Mouse (Mus musculus) liver, adult 2 months (tissue): ENCODE data around the gene Syn3. TPM values are rescaled to one million over a fixed set of nuclear protein-coding genes. Genes with fewer than 3 reads are reported as not detected.
A peak's percentile ranks its signal among the peaks of the same experiment; 100 is the strongest.

Experiments
- DNase-seq: peaks from one replicate; pipeline ENCODE4 v3.0.0-alpha.2; 2011; ENCODE audit warnings: low read depth, low spot score; ENCODE audit errors: extremely low read depth
- H3K27ac ChIP-seq: fragments of 200-500 bp; replicated peaks from 2 replicates; pipeline ENCODE4 v1.5.1; 2012; ENCODE audit warnings: low read depth, mild to moderate bottlenecking, control low read depth, inconsistent platforms, low read length; ENCODE audit not compliant: insufficient read depth
- H3K27me3 ChIP-seq: fragments of 200-500 bp; 2 replicates; pipeline ENCODE4 v1.6.1; 2012; ENCODE audit warnings: mild to moderate bottlenecking, moderate library complexity, low read length, inconsistent platforms; ENCODE audit not compliant: control insufficient read depth, insufficient read depth
- H3K36me3 ChIP-seq: fragments of 200-500 bp; 2 replicates; pipeline ENCODE4 v1.6.1; 2012; ENCODE audit warnings: low read length, inconsistent platforms; ENCODE audit not compliant: control insufficient read depth, insufficient read depth
- H3K4me1 ChIP-seq: fragments of 200-500 bp; 2 replicates; pipeline ENCODE4 v1.6.1; 2011; ENCODE audit warnings: low read length; ENCODE audit not compliant: control insufficient read depth, insufficient read depth
- H3K4me3 ChIP-seq: fragments of 200-500 bp; 2 replicates; pipeline ENCODE4 v1.5.1; 2011; ENCODE audit warnings: low read depth, mild to moderate bottlenecking, control low read depth, low read length, moderate library complexity; ENCODE audit not compliant: insufficient read depth
- H3K79me2 ChIP-seq: fragments of 200-500 bp; 2 replicates; pipeline ENCODE4 v1.6.1; 2012; ENCODE audit warnings: inconsistent platforms, mild to moderate bottlenecking, low read length, moderate library complexity; ENCODE audit not compliant: control insufficient read depth, insufficient read depth
- H3K9ac ChIP-seq: fragments of 200-500 bp; 2 replicates; pipeline ENCODE4 v1.6.1; 2012; ENCODE audit warnings: low read depth, mild to moderate bottlenecking, control low read depth, inconsistent platforms, low read length
- CTCF ChIP-seq: fragments of 200-500 bp; IDR thresholded peaks from 2 replicates; pipeline ENCODE4 v1.5.1; 2011; ENCODE audit warnings: low read depth, low read length, control low read depth
- POLR2A ChIP-seq: fragments of 200-500 bp; IDR thresholded peaks from 2 replicates; pipeline ENCODE4 v1.6.1; 2011; ENCODE audit warnings: low read length, control low read depth; ENCODE audit not compliant: insufficient read depth; ENCODE audit errors: extremely low read depth
- WGBS: fragments of 180-500 bp; shearing (Covaris S2); methylation state at CpG from one replicate; pipeline ENCODE4 v1.1.7; 2018; 5-methylcytosine and 5-hydroxymethylcytosine counted together
- polyA plus RNA-seq: library from polyadenylated mRNA; depleted of rRNA; stranded (reverse); fragments of >200 nt; gene quantifications from 2 replicates; pipeline ENCODE4 v1.2.3, GENCODE M21; 2012
- total RNA-seq: library from RNA; depleted of rRNA; stranded (reverse); fragments of >200 nt; gene quantifications from 2 replicates; pipeline ENCODE4 v1.2.3, GENCODE M21; 2014

The Syn3 gene
- total and polyA plus RNA-seq, 2 experiments, result 0.81 to 0.83 TPM

DNA sequence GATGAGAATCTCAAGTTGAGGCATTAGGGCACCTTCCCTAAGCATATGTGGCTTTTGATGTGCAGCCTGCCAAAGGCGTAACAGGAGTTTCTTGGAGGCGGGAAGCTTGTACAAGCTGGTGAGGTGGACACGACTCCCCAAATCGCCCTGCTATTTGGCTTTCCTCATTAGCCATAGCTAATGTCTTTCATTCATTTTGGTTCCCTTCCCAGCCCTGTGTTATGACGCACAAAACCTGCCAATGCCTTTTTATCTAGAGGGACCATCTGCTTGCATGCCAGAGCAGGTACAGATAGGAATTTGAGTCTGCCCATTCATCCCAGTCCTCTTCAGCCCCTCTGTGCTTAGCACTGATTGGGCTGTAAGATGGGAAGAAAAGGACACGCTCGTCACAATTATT is 158.3 kb downstream of the Syn3 start:
- Histone ChIP-seq H3K79me2 (no peaks in the 10 kb centered on the region), H3K9ac (no peak overlapping the region), H3K4me3 (no peak overlapping the region), H3K27ac (peak overlapping the region; percentile 79), H3K27me3 (no peaks in the 10 kb centered on the region), H3K4me1 (peaks cover 16% of the 10 kb centered on the region), H3K36me3 (no peaks in the 10 kb centered on the region)
- no peak for DNase-seq
- TF ChIP-seq POLR2A (no peak), CTCF (no peak)
- WGBS, result 91% methylated on average over 7 of the region's 7 CpGs

DNA sequence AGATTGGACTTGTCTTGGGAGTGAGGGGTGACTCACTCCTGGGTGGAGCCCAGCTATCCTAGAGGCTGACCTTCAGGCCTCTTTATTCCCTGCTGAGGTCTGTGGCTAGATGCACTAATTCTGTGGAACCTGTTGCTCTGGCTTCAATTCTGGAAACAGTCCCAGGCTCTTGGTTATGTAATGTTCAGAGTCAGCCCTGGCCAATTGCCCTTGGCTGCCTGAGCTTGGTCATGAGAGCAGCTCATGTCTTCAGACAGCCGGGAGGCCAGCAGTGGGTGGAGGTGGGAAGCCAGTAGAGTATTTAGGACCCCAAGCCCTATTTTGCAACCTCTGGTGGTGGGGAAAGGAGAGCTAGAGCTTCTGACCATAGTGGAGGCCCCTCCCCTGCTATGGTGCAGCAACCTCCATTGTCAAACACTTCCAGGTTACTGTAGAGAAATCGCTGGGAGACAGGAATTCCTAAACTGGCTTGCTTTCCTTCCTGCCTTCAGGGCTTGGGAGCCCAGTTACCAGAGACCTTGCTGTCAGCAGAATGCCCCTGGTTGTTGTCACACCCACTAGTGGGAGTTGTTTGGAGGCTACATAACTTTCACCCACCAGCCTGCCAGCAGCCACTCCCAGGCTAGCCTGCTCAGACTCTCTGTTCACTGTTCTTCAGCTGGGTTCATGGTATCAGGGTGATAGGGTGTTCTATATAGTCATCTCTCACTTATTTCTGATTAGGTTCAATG is 158.9 kb downstream of the Syn3 start:
- 14% methylated on average over 2 of the region's 2 CpGs for WGBS
- Histone ChIP-seq H3K9ac (peak overlapping the region; percentile 20; the same call in 1 of the 2 replicates), H3K27ac (peak overlapping the region; percentile 79), H3K36me3 (no peaks in the 10 kb centered on the region), H3K27me3 (no peaks in the 10 kb centered on the region), H3K79me2 (no peaks in the 10 kb centered on the region), H3K4me1 (peaks cover 16% of the 10 kb centered on the region), H3K4me3 (no peak overlapping the region)
- DNase-seq, result peak; percentile 88
- no peak for TF ChIP-seq CTCF
- no peak for TF ChIP-seq POLR2A

DNA sequence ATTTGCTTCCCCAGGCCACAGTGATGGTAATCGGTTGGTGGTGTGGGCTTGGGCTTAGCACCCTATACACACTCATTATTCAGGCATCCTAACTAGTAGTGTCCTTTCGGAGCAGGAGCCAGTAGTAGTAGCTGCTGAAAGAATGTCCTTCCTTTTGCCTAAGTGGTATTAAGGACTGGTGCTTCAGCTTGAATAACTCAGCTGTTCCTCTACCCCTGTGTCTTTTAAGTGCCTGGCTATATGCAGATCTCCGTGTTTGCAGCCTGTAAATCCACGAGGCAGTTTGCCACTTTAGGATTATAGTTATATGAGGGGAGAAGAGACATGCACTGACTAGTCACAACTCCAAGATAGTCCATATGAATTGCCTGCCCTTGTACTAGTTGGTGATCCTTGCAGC is 159.6 kb downstream of the Syn3 start:
- WGBS, result 88% methylated on average over 4 of the region's 4 CpGs
- Histone ChIP-seq H3K36me3 (no peaks in the 10 kb centered on the region), H3K27ac (peak overlapping the region; percentile 1), H3K27me3 (no peaks in the 10 kb centered on the region), H3K4me1 (peaks cover 16% of the 10 kb centered on the region), H3K4me3 (no peak overlapping the region), H3K9ac (no peak overlapping the region), H3K79me2 (no peaks in the 10 kb centered on the region)
- no peak for DNase-seq
- TF ChIP-seq CTCF (no peak), POLR2A (no peak)

DNA sequence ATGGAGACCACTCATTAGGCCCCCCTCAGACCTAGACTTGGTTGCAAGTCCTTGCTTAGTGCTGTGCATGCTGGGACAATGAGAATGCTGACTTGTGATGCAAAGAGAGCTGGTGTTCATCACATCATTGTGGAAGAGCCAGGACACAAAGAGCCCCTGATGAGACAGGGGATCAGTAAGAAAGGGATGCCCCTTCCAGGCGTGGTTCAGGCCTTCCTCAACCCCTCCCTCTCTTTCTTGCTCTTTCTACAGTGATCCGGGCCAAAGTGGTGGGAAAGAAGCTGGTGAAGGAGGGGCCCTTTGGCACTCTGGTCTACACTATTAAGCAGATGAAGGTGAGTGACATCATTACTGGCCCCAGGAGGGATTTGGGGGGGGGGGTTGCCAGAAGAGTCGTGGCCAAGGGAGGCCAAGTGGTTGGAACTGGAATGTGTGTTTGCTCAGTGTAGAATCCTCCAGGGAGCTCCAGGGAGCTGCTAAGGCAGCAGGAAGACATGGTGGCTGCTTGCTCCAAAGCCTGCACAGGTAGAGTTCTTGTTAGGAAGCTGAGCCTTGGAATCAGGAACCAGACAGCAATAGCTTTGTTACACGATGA is 160.5 kb downstream of the Syn3 start:
- no peaks in the 10 kb centered on the region for H3K36me3 ChIP-seq
- no peaks in the 10 kb centered on the region for H3K27me3 ChIP-seq
- no peak for TF ChIP-seq POLR2A
- no peak for TF ChIP-seq CTCF
- peaks cover 16% of the 10 kb centered on the region for H3K4me1 ChIP-seq
- no peak overlapping the region for H3K27ac ChIP-seq
- no peak overlapping the region for H3K4me3 ChIP-seq
- 86% methylated on average over 4 of the region's 4 CpGs for WGBS
- H3K9ac ChIP-seq, result no peak overlapping the region
- H3K79me2 ChIP-seq, result no peaks in the 10 kb centered on the region
- no peak for DNase-seq

- no peaks in the 10 kb centered on the region for H3K36me3 ChIP-seq
- no peak overlapping the region for H3K4me3 ChIP-seq
- H3K27me3 ChIP-seq, result no peaks in the 10 kb centered on the region
- TF ChIP-seq CTCF (no peak), POLR2A (no peak)
- WGBS, result 74% methylated on average over 3 of the region's 3 CpGs
- H3K79me2 ChIP-seq, result no peaks in the 10 kb centered on the region
- DNase-seq, result no peak
- H3K4me1 ChIP-seq, result peaks cover 13% of the 10 kb centered on the region
- no peak overlapping the region for H3K27ac ChIP-seq
- no peak overlapping the region for H3K9ac ChIP-seq
Measured at GRCm38 (mm10) chr10:86337239-86337638, 161.5 kb downstream of the Syn3 start.

DNA sequence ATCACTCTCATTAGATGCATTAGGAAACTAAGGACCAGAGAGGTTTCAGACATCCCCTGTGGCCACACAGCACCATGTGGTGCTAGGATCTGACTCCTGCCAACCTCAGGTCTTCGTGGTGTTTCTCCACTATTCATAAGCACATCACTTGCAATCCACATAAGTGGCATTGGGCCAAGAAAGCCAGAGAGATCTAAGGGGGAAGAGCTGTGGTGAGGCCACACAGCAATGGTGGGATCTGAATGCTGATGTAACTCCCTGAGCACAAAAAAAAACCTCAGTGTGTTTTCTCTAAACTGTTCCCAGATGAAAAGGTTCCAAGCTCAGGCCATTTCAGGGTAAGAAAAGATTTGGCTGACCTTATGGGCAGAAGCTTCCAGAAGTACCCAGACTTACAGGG is 162.2 kb downstream of the Syn3 start:
- H3K4me1 ChIP-seq, result peaks cover 13% of the 10 kb centered on the region
- H3K27me3 ChIP-seq, result no peaks in the 10 kb centered on the region
- no peak overlapping the region for H3K9ac ChIP-seq
- no peak overlapping the region for H3K27ac ChIP-seq
- H3K79me2 ChIP-seq, result no peaks in the 10 kb centered on the region
- no peak for DNase-seq
- H3K36me3 ChIP-seq, result no peaks in the 10 kb centered on the region
- no peak overlapping the region for H3K4me3 ChIP-seq
- 78% methylated on average over 1 of the region's 1 CpGs for WGBS
- no peak for TF ChIP-seq POLR2A
- no peak for TF ChIP-seq CTCF
